Mouse (Mus musculus) cerebral cortex, adult 2 months (tissue): ENCODE results near the gene Spa17.

ENCODE experiments used
- WGBS: fragments of 180-500 bp; shearing (Covaris S2); methylation state at CpG from one replicate; pipeline ENCODE4 v1.1.7; 2018; 5-methylcytosine and 5-hydroxymethylcytosine counted together

The Spa17 gene

GRCm38 (mm10) chr9:37616770-37617169, 3.2 kb upstream of the Spa17 start:
- WGBS: 52% methylated on average over 2 of the region's 2 CpGs

- 35% methylated on average over 5 of the region's 5 CpGs for WGBS
Measured at GRCm38 (mm10) chr9:37615220-37615619, 1.7 kb upstream of the Spa17 start.

- 14% methylated on average over 6 of the region's 6 CpGs for WGBS
Measured at GRCm38 (mm10) chr9:37613911-37614280, 374 bp upstream of the Spa17 start.

GRCm38 (mm10) chr9:37609558-37609957, 4.0 kb downstream of the Spa17 start:
- 85% methylated on average over 4 of the region's 4 CpGs for WGBS

- 96% methylated on average over 3 of the region's 3 CpGs for WGBS
Measured at GRCm38 (mm10) chr9:37605089-37605488, 8.4 kb downstream of the Spa17 start.

GRCm38 (mm10) chr9:37600538-37601205, 12.8 kb downstream of the Spa17 start:
- WGBS: 100% methylated on average over 2 of the region's 2 CpGs

GRCm38 (mm10) chr9:37598637-37599036, 14.9 kb downstream of the Spa17 start:
- 92% methylated on average over 2 of the region's 2 CpGs for WGBS

- WGBS: 79% methylated on average over 1 of the region's 1 CpGs
Measured at GRCm38 (mm10) chr9:37595570-37595969, 18.0 kb downstream of the Spa17 start.

- 70% methylated on average over 3 of the region's 3 CpGs for WGBS
Measured at GRCm38 (mm10) chr9:37593690-37594089, 19.8 kb downstream of the Spa17 start.

GRCm38 (mm10) chr9:37592633-37593032, 20.9 kb downstream of the Spa17 start:
- WGBS: 46% methylated on average over 6 of the region's 6 CpGs

- 60% methylated on average over 2 of the region's 2 CpGs for WGBS
Measured at GRCm38 (mm10) chr9:37592025-37592424, 21.5 kb downstream of the Spa17 start.

GRCm38 (mm10) chr9:37590381-37590780, 23.1 kb downstream of the Spa17 start:
- WGBS: 85% methylated on average over 4 of the region's 4 CpGs

GRCm38 (mm10) chr9:37586718-37587117, 26.8 kb downstream of the Spa17 start:
- WGBS: 63% methylated on average over 4 of the region's 4 CpGs

GRCm38 (mm10) chr9:37583594-37583993, 29.9 kb downstream of the Spa17 start:
- 80% methylated on average over 5 of the region's 5 CpGs for WGBS

GRCm38 (mm10) chr9:37576436-37576930, 37.0 kb downstream of the Spa17 start:
- 15% methylated on average over 14 of the region's 14 CpGs for WGBS

GRCm38 (mm10) chr9:37572204-37572876, 41.2 kb downstream of the Spa17 start:
- 37% methylated on average over 3 of the region's 3 CpGs for WGBS

GRCm38 (mm10) chr9:37569231-37569835, 44.2 kb downstream of the Spa17 start:
- whole genome bisulfite sequencing: 66% methylated on average over 2 of the region's 2 CpGs

GRCm38 (mm10) chr9:37568605-37569214, 44.8 kb downstream of the Spa17 start:
- WGBS: 28% methylated on average over 4 of the region's 4 CpGs

- WGBS: 17% methylated on average over 15 of the region's 15 CpGs
Measured at GRCm38 (mm10) chr9:37567892-37568604, 45.5 kb downstream of the Spa17 start.

- WGBS: 39% methylated on average over 5 of the region's 5 CpGs
Measured at GRCm38 (mm10) chr9:37567454-37567853, 46.1 kb downstream of the Spa17 start.

- WGBS: 57% methylated on average over 2 of the region's 2 CpGs
Measured at GRCm38 (mm10) chr9:37567019-37567418, 46.5 kb downstream of the Spa17 start.

GRCm38 (mm10) chr9:37563805-37564204, 49.7 kb downstream of the Spa17 start:
- WGBS: 80% methylated on average over 1 of the region's 1 CpGs
